Mouse (Mus musculus): ENCODE data around the gene Apbb1. TPM values are rescaled to one million over a fixed set of nuclear protein-coding genes. Genes with fewer than 3 reads are reported as not detected.

Gene Apbb1
- polyA plus RNA-seq, 1 experiment: 0.52 TPM

- Histone ChIP-seq H3K4me1 (ENCODE audit: control insufficient read depth, insufficient read depth, low read length) (no peaks in the 10 kb centered on the region), H3K27ac (ENCODE audit: insufficient read depth, low read depth, low read length) (no peak overlapping the region), H3K4me3 (ENCODE audit: insufficient read depth, low read length) (no peak overlapping the region)
- TF ChIP-seq CTCF (IDR thresholded peaks at IDR 0.05; ENCODE audit: low read depth, low read length) (no peak), POLR2A (IDR thresholded peaks at IDR 0.05; ENCODE audit: borderline replicate concordance, low read depth, low read length) (no peak)
Observed at GRCm38 (mm10) chr7:105574537-105574936, 6.9 kb downstream of the Apbb1 start.

DNA sequence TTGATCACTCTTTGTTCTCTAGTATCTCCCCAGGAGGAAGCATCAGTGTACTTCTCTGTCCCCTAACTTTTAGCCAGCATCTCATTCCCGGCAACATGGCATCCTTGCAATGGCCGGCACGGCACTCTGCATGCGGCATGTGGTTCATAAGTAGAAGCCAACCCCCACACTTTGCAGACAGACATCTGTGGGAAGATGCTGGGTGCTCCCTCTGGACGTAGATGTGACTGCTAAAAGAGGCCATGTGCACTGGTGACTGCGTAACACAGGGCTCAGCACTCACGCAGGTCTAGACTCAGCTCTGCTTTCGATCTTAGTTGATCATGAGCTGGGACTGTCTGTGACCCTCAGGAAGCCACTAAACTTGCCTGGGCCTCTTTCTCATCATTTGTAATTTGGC lies 8.5 kb downstream of the Apbb1 start:
- TF ChIP-seq POLR2A (IDR thresholded peaks at IDR 0.05; ENCODE audit: borderline replicate concordance, low read depth, low read length) (no peak), CTCF (IDR thresholded peaks at IDR 0.05; ENCODE audit: low read depth, low read length) (no peak)
- Histone ChIP-seq H3K4me3 (ENCODE audit: insufficient read depth, low read length) (no peak overlapping the region), H3K4me1 (ENCODE audit: control insufficient read depth, insufficient read depth, low read length) (no peaks in the 10 kb centered on the region), H3K27ac (ENCODE audit: insufficient read depth, low read depth, low read length) (no peak overlapping the region)

DNA sequence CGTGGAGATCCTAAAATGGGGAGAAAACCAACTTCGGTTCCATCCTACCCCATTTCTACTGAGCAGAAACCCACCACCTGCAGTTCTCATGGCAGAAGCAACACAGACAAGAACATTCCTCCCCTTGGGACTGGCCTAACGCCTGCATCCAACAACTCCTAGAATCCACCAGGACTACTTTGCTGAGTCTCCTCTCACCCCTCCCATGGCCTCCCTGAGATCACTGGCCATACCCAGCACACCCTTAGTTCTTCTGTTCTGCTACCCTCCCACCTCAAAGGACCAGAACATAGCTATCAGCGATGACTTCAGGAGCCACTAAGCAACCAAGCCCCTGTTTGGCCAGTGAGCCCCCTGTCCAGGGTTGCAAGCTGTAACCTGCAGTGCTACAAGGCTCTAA lies 10.7 kb downstream of the Apbb1 start:
- Histone ChIP-seq H3K27ac (ENCODE audit: insufficient read depth, low read depth, low read length) (no peak overlapping the region), H3K4me1 (ENCODE audit: control insufficient read depth, insufficient read depth, low read length) (no peaks in the 10 kb centered on the region), H3K4me3 (ENCODE audit: insufficient read depth, low read length) (no peak overlapping the region)
- no peak for TF ChIP-seq CTCF (IDR thresholded peaks at IDR 0.05; ENCODE audit: low read depth, low read length)
- TF ChIP-seq POLR2A (IDR thresholded peaks at IDR 0.05; ENCODE audit: borderline replicate concordance, low read depth, low read length): no peak

- Histone ChIP-seq H3K4me1 (ENCODE audit: control insufficient read depth, insufficient read depth, low read length) (no peaks in the 10 kb centered on the region), H3K27ac (ENCODE audit: insufficient read depth, low read depth, low read length) (no peak overlapping the region), H3K4me3 (ENCODE audit: insufficient read depth, low read length) (no peak overlapping the region)
- TF ChIP-seq POLR2A (IDR thresholded peaks at IDR 0.05; ENCODE audit: borderline replicate concordance, low read depth, low read length) (no peak), CTCF (IDR thresholded peaks at IDR 0.05; ENCODE audit: low read depth, low read length) (no peak)
Observed at GRCm38 (mm10) chr7:105569512-105570496, 11.6 kb downstream of the Apbb1 start.

GRCm38 (mm10) chr7:105568988-105569471 lies 12.4 kb downstream of the Apbb1 start:
- no peak for TF ChIP-seq CTCF (IDR thresholded peaks at IDR 0.05; ENCODE audit: low read depth, low read length)
- TF ChIP-seq POLR2A (IDR thresholded peaks at IDR 0.05; ENCODE audit: borderline replicate concordance, low read depth, low read length): no peak
- Histone ChIP-seq H3K4me3 (ENCODE audit: insufficient read depth, low read length) (no peak overlapping the region), H3K27ac (ENCODE audit: insufficient read depth, low read depth, low read length) (no peak overlapping the region), H3K4me1 (ENCODE audit: control insufficient read depth, insufficient read depth, low read length) (no peaks in the 10 kb centered on the region)

DNA sequence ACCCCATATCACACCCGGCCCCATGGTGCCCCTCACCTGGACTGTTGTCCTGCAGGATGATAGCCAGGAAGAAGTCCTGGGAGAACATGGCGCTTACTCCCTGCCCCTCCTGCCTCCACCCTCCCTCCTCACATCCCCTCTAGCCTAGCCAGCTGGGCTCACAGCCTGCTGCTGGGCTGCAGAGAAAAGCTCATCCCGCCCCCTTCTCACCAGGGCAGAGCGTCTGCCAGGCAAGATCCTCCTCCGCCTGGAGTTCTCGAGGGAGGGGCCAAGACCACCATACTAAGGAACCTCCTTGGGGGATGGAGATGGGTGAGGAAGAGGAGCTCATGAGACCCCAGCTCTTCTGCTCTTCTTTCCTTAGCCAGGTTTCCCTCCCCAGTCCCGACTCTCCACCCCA lies 12.9 kb downstream of the Apbb1 start:
- H3K4me3 ChIP-seq (ENCODE audit: insufficient read depth, low read length): no peak overlapping the region
- no peak overlapping the region for H3K27ac ChIP-seq (ENCODE audit: insufficient read depth, low read depth, low read length)
- H3K4me1 ChIP-seq (ENCODE audit: control insufficient read depth, insufficient read depth, low read length): no peaks in the 10 kb centered on the region
- TF ChIP-seq POLR2A (IDR thresholded peaks at IDR 0.05; ENCODE audit: borderline replicate concordance, low read depth, low read length) (no peak), CTCF (IDR thresholded peaks at IDR 0.05; ENCODE audit: low read depth, low read length) (no peak)

DNA sequence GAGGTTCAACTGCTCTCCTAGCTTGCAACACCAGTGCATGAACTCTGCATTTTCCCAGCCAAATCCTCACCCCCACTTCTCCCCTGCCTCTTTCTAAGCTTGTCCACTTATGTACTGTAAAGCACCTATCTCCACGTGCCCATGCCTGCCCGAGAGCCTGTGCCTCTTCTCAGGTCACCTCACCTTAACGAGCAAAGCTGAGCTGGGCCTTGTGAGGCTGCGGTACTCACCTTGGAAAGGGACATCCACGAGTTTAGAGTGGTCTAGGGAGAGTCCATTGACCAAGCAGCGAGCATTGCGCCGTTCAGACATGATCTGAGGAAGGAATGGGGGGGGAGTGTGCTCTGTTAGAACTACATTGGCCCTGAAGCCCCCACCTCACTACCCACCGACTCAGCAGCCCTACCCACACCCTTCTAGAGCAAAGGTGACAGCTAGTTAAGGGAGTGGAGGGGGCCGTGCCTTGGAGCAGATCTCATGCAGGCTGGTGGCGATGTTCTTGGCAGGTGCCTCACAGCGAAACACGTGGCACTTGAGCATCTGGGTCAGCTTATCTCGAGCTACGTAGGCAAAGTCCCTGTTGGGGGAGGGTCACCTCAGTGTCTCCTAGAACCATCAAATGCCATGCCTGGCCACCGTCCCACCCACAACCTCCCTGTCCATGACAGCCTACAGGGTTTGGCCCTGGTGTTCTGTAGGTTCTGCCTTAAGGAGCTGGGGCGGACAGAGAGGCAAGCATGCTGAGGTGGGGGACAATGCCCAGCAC lies 16.2 kb downstream of the Apbb1 start:
- TF ChIP-seq POLR2A (IDR thresholded peaks at IDR 0.05; ENCODE audit: borderline replicate concordance, low read depth, low read length) (no peak), CTCF (IDR thresholded peaks at IDR 0.05; ENCODE audit: low read depth, low read length) (no peak)
- H3K4me3 ChIP-seq (ENCODE audit: insufficient read depth, low read length): no peak overlapping the region
- no peaks in the 10 kb centered on the region for H3K4me1 ChIP-seq (ENCODE audit: control insufficient read depth, insufficient read depth, low read length)
- no peak overlapping the region for H3K27ac ChIP-seq (ENCODE audit: insufficient read depth, low read depth, low read length)

- Histone ChIP-seq H3K4me3 (ENCODE audit: insufficient read depth, low read length) (no peak overlapping the region), H3K4me1 (ENCODE audit: control insufficient read depth, insufficient read depth, low read length) (no peaks in the 10 kb centered on the region), H3K27ac (ENCODE audit: insufficient read depth, low read depth, low read length) (no peak overlapping the region)
- TF ChIP-seq POLR2A (IDR thresholded peaks at IDR 0.05; ENCODE audit: borderline replicate concordance, low read depth, low read length) (no peak), CTCF (IDR thresholded peaks at IDR 0.05; ENCODE audit: low read depth, low read length) (no peak)
Observed at GRCm38 (mm10) chr7:105563367-105563766, 18.1 kb downstream of the Apbb1 start.

GRCm38 (mm10) chr7:105562317-105562716 lies 19.1 kb downstream of the Apbb1 start:
- Histone ChIP-seq H3K27ac (ENCODE audit: insufficient read depth, low read depth, low read length) (no peak overlapping the region), H3K4me3 (ENCODE audit: insufficient read depth, low read length) (no peak overlapping the region), H3K4me1 (ENCODE audit: control insufficient read depth, insufficient read depth, low read length) (no peaks in the 10 kb centered on the region)
- TF ChIP-seq CTCF (IDR thresholded peaks at IDR 0.05; ENCODE audit: low read depth, low read length): no peak
- TF ChIP-seq POLR2A (IDR thresholded peaks at IDR 0.05; ENCODE audit: borderline replicate concordance, low read depth, low read length): no peak
